Mouse (Mus musculus): ENCODE data around the gene Gm281.
"Not testable (repeated sequence)": the region's sequence is repeated elsewhere in the genome, so short reads cannot be mapped to it uniquely, and the experiment has no call there.

Gene Gm281

GRCm38 (mm10) chr14:13914387-13915082 lies at the start of gene Gm281:
Gene Gm281, minus strand, starts transcription at chr14:13914478.
- no peak for DNase-seq (ENCODE audit: low read depth, low spot score)

GRCm38 (mm10) chr14:13963527-13963926 lies 49.2 kb upstream of the Gm281 start:
- DNase-seq (ENCODE audit: low read depth, low spot score): no peak

DNA sequence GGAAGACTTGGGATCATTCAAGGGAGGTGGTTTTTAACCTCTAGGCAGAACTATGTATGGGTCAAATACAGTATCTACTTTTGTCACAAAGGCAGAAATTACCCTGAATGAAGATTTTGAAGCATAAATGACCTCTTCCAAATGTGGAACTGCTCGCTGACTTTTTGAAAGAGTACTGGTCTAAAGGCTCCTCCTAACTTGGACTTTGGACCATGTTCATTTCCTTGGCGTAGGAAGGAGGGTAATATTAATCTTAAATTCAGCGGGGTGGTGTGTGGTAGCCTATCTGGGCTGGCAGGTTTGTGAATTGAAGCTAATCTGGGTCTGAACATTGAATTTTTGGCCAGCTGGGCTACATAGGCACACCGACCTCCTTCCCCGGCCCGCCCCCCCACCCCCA lies 48.2 kb upstream of the Gm281 start:
- DNase-seq (ENCODE audit: low read depth, low spot score): no peak

DNA sequence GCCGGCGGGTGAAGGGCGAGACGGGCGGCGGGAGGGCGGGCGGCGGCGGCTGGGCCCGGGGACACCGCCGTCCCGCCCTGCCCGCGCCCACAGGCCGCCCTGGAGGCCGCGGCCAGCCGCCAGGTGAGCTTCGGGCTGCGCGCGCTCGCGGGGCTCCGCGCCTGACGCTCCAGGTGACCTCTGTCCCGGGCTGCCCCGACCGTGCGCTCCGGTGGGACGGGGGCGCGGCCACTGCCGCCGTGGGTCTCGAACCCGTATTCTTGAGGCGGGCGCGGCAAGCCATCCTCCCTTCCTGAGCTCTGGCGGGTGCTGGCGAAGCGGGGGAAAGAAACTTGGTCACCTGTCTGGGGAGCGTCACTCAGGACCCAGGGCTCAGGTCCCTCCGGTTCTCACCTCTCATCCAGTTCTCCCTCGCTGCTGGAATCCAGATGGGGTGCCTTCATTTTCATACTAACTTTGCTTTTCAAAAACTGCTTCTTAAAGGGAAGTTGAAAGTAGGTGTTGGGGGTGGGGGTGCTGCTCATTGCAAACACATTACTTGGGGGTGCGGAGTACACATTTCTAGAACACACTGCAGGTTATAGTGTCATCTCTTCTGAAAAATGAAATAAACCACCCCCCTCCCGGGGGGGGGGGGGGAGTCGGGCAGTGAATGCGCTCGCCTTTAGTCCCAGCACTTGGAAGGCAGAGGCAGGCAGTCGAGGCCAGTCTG lies 47.3 kb upstream of the Gm281 start, which contains the start of the genes Atxn7 and Thoc7:
Gene Atxn7, plus strand, starts transcription at position 40 of the 712 bp plus-strand sequence.
Gene Thoc7, minus strand, starts transcription at position 452 of the 712 bp plus-strand sequence.
- DNase-seq (ENCODE audit: low read depth, low spot score): peak; percentile 55

- peak; percentile 84 for DNase-seq (ENCODE audit: low read depth, low spot score)
Measured at GRCm38 (mm10) chr14:13960482-13961325, 46.4 kb upstream of the Gm281 start.

GRCm38 (mm10) chr14:13960079-13960478 lies 45.8 kb upstream of the Gm281 start:
- peak; percentile 71 for DNase-seq (ENCODE audit: low read depth, low spot score)

DNA sequence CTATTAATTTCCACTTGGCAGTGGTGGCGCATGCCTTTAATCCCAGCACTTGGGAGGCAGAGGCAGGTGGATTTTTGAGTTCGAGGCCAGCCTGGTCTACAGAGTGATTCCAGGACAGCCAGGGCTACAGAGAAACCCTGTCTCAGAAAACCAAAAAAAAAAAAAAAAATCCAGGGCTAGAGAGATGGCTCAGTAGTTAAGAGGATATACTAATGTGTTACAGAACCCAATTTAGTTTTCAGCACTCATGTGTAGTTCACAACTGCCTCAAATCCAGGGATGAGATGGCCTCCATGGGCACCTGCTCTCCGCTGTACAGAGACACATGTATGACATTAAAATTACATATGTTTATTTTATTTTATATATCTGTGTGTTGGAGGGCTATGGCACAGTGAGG lies 37.9 kb upstream of the Gm281 start:
- DNase-seq (ENCODE audit: low read depth, low spot score): not testable (repeated sequence)

DNA sequence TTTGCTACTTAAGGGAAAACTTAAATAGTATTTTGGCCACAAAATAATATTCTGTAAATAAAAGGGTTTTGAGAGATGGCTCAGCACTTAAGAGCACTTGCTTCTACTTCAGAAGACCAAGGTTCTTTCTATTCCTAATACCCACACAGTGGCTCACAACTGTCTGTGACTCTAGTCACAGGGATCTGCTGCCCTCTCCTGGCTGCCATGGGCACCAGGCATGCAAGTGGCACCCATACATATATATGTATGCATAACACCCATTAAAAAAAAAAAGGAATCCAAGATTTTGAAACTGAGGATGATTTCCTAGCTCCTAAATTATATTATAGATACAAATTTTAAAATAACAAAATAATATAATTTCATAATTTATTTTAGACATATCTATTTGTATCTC lies 36.1 kb upstream of the Gm281 start:
- DNase-seq (ENCODE audit: low read depth, low spot score): peak; percentile 73

- no peak for DNase-seq (ENCODE audit: low read depth, low spot score)
Measured at GRCm38 (mm10) chr14:13948345-13948744, 34.1 kb upstream of the Gm281 start.

- DNase-seq (ENCODE audit: low read depth, low spot score): no peak
Measured at GRCm38 (mm10) chr14:13944686-13945085, 30.4 kb upstream of the Gm281 start.

GRCm38 (mm10) chr14:13934052-13934371 lies 19.7 kb upstream of the Gm281 start:
- peak; percentile 27 for DNase-seq (ENCODE audit: low read depth, low spot score)

DNA sequence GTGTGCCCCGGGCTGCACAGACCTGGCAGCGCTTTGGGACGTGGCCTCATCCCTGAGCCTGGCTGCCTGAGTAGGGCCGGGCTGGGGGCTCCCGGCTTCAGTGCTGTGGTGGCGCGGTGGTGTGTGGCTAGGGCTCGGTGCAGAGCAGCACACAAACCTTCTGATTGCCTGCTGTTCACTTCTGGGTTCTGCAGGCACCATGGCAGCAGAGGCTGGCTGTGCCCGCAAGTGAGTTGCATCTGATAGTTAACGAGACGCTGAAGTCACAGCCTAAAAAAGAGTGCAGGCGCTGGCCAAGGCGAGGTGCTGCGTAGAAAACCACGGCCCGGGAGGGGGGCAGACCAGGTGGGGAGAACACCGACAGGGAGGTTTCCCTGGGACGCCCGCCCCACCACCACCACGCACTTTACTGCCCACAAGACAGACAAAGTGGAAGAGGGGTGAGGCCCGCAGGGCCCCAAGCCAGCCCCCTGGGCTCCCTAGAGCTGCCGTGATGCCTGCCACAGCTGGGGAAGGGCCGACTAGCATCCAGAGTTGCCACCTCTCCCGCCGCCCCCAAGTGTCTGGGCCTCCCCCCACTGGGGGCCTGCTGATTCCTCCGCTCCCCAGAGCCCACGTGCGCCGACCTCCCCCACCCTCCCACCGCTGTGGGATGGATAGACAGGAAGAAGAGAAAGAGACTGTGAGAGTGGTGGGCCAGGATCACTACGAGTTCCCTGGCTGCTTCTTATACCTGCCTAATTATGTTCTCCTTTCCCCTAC lies 19.2 kb upstream of the Gm281 start:
- peak; percentile 37 for DNase-seq (ENCODE audit: low read depth, low spot score)

- peak; percentile 77 for DNase-seq (ENCODE audit: low read depth, low spot score)
Measured at GRCm38 (mm10) chr14:13917630-13918029, 3.4 kb upstream of the Gm281 start.

DNA sequence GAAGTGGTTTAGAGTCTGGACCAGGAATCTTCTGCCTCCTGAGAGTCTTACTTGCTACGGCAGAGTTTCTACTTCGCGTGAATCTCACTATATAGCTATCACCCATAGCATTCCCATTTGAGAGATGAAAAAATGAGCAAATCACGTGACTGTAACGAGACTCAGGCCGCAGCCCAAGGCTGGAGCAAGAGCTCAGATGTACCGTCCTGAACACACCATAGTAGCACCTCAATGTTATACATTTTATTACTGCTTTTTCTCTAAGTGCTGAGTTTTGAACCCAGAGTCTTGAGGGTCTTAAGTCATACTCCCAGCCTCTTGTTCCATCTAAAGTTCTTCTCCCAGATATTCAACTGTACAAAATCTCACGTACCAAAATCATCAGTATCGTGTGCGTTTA lies 2.9 kb upstream of the Gm281 start:
- no peak for DNase-seq (ENCODE audit: low read depth, low spot score)

GRCm38 (mm10) chr14:13915207-13915606 lies 929 bp upstream of the Gm281 start:
- DNase-seq (ENCODE audit: low read depth, low spot score): no peak

- no peak for DNase-seq (ENCODE audit: low read depth, low spot score)
Measured at GRCm38 (mm10) chr14:13910148-13910547, 4.1 kb downstream of the Gm281 start.

GRCm38 (mm10) chr14:13907145-13907544 lies 7.1 kb downstream of the Gm281 start:
- DNase-seq (ENCODE audit: low read depth, low spot score): no peak

- no peak for DNase-seq (ENCODE audit: low read depth, low spot score)
Measured at GRCm38 (mm10) chr14:13906461-13906860, 7.8 kb downstream of the Gm281 start.

DNA sequence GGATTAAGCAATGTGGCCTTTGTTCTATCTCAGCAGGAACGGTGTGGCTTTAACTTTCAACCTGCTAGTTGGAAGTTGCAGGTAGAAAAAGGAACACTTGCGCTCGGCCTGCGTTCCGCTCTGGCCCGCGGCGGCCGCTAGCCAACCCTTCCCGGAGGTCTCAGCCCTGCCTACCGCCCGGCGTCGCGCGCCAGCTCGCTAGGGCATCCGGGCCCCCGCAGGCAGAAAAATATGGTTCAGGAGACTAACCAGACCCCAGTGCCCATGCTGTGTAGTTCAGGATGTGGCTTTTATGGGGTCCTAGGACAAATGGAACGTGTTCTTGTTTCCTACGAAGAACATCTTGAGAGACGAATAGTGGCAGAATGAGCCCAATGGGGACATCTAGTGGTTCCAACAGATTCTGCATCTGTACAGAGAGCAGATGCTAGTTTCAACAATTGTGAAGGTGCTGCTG lies 12.6 kb downstream of the Gm281 start:
- peak; percentile 70 for DNase-seq (ENCODE audit: low read depth, low spot score)

DNA sequence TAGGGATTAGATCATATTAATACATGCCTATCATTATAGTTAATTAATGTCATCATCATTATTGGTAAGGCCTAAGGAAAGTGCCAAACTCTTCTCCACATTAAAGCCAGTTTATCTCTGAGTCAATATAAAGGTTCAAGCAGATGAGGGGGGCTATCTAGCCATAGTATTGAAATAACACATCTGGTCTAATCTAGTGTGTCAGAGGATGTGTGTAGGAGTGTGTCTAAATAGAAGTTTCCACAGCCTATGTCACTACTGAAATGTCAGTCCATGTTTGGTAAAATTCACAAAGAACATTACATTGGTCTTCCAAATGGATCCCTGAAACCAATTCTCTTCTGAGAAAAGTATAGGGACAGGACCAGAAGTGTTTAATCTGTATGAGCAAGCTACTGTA lies 19.1 kb downstream of the Gm281 start:
- no peak for DNase-seq (ENCODE audit: low read depth, low spot score)

- DNase-seq (ENCODE audit: low read depth, low spot score): no peak
Measured at GRCm38 (mm10) chr14:13893748-13894147, 20.5 kb downstream of the Gm281 start.

All from CD4-positive, CD25-positive, alpha-beta regulatory T cell, adult 2 months (primary cell).